Mouse (Mus musculus): ENCODE results near the gene Cks2.

Gene Cks2

GRCm38 (mm10) chr13:51681076-51681475 lies 36.0 kb downstream of the Cks2 start:
- no peak for DNase-seq (ENCODE audit: low read depth)

DNA sequence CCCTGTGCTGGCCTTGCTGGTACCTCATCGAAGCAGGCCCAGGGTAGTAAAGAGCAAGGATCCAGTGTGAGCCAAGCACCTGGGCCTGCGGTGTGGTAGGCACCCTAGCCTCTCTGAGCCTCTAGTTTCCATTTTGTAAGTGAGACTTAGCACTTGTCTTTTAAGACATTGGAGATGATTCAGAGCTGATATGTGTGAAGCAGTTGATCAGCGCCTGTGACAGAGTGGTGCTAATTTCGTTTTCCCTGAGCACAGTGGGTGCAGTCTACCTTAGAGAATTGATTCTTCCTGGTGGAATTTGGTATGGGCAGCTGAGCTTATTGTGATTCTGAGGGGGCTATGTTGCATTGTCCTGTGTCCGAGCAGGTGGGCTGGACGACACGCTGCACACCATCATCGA lies 36.6 kb downstream of the Cks2 start:
- no peak for DNase-seq (ENCODE audit: low read depth)

DNA sequence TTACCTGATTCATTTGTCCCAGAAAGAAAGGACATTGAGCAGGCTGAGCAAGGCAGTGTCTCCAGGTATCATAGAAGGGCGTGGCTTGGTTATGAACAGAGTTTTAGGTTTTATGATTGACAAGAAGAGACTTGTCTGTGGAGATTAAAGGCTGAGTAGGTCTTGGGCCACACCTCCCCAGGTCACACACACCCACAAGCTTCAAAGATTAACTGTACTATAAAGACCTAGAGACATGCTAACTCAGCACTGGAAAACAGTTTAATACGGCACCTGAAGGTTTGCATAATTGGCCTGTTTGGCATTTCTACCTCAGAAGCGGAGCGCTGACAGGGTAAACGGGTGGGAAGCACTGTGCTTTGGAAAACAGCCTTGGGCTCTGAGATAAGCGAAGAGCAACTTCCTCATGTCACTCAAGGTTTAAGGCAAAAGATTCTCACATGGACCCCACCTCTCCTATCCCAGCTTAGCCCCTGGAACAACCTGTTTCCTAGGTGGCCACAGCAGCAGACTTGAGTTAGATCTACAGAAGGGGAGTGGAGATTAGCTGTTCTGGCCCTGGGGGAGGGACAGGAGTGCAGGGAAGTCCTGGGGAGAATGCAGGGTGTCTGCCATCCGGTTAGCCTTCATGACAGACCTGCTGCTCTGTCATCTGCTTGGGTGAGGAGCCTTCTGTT lies 40.4 kb downstream of the Cks2 start:
- no peak for DNase-seq (ENCODE audit: low read depth)

GRCm38 (mm10) chr13:51686966-51687365 lies 41.9 kb downstream of the Cks2 start:
- no peak for DNase-seq (ENCODE audit: low read depth)

DNA sequence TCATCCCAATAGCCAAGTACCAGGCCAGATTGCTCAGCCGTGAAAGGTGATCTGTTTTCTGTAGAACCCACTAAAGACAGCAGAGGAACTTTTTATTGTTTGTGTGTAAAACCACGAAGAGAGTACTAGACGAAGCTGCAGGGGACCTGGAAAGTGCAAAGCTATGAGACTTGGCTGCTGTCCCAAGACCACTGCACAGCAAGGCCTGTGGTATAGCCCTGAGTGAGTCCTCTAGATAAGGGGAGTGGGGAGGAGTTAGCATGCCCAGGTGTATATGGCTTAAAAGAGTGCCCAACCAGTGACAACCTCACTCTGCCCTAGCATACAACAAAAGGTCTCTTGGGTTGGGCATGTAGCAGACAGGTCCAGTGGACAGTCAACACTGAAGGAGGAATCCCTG lies 43.7 kb downstream of the Cks2 start:
- no peak for DNase-seq (ENCODE audit: low read depth)

GRCm38 (mm10) chr13:51696481-51696880 lies 51.4 kb downstream of the Cks2 start:
- no peak for DNase-seq (ENCODE audit: low read depth)

DNA sequence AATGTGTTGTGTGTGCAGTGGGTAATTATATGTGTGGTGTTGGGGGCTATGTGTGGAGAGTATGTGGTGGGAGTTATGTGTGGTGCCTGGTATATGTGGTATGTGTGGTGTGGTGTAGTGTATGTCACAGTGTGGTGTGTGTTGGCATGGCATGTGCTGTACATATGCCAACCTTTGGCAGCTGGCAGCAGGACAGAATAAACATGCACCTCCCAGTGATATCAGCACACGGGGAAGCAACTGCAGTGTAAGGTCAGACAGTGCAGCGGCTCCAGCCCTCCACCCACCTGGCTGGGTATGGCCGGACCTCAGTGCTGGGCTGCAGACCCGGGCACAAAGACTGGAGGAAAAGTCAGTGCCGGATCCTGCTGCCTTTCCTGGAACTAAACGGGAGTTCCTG lies 52.4 kb downstream of the Cks2 start:
- DNase-seq (ENCODE audit: low read depth) = no peak

GRCm38 (mm10) chr13:51697897-51698296 lies 52.9 kb downstream of the Cks2 start:
- DNase-seq (ENCODE audit: low read depth) = no peak

DNA sequence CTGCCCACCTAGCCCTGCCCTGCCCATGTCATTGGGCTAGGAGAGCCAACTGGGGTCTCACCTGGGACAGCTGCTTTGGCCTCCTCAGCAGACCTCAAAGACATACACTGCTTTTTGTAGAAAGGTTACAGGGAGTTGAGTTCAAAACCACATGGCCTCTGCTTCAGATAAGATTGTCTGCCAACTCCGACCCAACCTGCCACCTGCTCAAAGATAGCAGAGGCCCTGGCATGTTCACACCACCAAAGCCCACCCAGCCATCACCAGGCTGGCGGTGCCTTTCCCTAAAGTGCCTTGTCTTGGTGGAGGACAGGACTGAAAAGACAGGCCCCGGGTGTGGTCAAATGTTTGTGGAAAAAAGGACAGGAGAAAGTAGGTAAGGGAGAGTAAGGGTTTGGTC lies 53.3 kb downstream of the Cks2 start:
- DNase-seq (ENCODE audit: low read depth) = no peak
